Mouse (Mus musculus): Measurements from ENCODE around the gene Ccdc15. TPM values are rescaled to one million over a fixed set of nuclear protein-coding genes. Genes with fewer than 3 reads are reported as not detected.
"Not testable (repeated sequence)": the region's sequence is repeated elsewhere in the genome, so short reads cannot be mapped to it uniquely, and the experiment has no call there.

Ccdc15 gene
- total and polyA plus RNA-seq, 2 experiments = 0.59 to 2.1 TPM

DNA sequence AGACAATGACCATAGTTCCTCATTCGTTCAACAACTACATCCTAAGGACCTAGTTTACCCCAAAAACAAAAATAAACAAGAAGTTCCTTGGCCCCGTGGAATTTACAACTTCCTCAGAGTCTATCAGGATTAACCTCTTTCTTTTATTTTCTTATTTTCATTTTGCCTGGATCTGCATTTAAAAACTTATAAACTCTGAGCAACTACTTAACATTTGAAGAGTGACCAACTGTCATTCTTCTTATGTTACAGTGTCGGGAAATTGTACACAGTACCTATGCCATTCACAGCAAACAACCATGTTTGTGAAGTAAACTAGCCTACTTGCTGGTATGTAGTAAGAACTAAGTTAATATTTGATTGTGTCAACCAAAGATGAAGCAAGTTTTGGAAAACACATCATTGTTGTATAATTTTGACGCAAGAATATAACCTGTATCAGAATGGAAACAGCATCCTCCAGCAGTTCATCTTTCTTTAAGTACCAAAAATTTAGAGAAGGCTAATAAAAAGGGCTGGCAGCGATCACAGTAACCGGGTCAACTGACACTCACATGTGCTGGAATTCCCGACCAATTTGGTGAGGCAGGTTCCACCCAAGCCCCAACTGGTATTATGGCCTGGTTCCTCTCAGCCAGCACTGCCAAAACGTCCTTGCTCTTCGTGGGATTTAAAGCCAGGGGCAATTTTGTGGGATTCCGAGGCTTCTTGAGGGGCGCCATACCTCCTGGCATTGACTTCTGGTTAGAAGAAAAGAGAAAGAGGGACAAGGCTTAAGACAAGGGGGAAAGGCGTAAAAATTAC lies 846 bp downstream of the Ccdc15 start:
- H3K79me2 ChIP-seq (ENCODE audit: control insufficient read depth, insufficient read depth, low read length) = no peaks in the 10 kb centered on the region
- DNase-seq (ENCODE audit: extremely low read depth, low read depth, low spot score) = peak; percentile 68
- no peak for TF ChIP-seq POLR2A (IDR thresholded peaks at IDR 0.05; ENCODE audit: extremely low read depth, insufficient read depth, low read length)
- peak overlapping the region; percentile 63; the same call in 1 of the 2 replicates for H3K9ac ChIP-seq (ENCODE audit: low read depth, low read length)
- no peaks in the 10 kb centered on the region for H3K36me3 ChIP-seq (ENCODE audit: control insufficient read depth, insufficient read depth, low read length)
- peak overlapping the region; percentile 35 for H3K27ac ChIP-seq (replicated peaks; ENCODE audit: insufficient read depth, low read depth, low read length)
- H3K27me3 ChIP-seq (ENCODE audit: control insufficient read depth, insufficient read depth, low read length) = no peaks in the 10 kb centered on the region
- peaks cover 6% of the 10 kb centered on the region for H3K4me1 ChIP-seq (ENCODE audit: control insufficient read depth, insufficient read depth, low read length)
- 5% methylated on average over 12 of the region's 12 CpGs for WGBS
- H3K4me3 ChIP-seq (ENCODE audit: insufficient read depth, low read depth, low read length) = peak overlapping the region; percentile 68

- DNase-seq (ENCODE audit: extremely low read depth, low read depth, low spot score) = no peak
- H3K79me2 ChIP-seq (ENCODE audit: control insufficient read depth, insufficient read depth, low read length) = no peaks in the 10 kb centered on the region
- no peaks in the 10 kb centered on the region for H3K27me3 ChIP-seq (ENCODE audit: control insufficient read depth, insufficient read depth, low read length)
- TF ChIP-seq POLR2A (IDR thresholded peaks at IDR 0.05; ENCODE audit: extremely low read depth, insufficient read depth, low read length) (no peak), CTCF (IDR thresholded peaks at IDR 0.05; ENCODE audit: low read depth, low read length) (no peak)
- no peak overlapping the region for H3K27ac ChIP-seq (replicated peaks; ENCODE audit: insufficient read depth, low read depth, low read length)
- WGBS = 80% methylated on average over 3 of the region's 3 CpGs
- peaks cover 5% of the 10 kb centered on the region; the same call in 1 of the 2 replicates for H3K36me3 ChIP-seq (ENCODE audit: control insufficient read depth, insufficient read depth, low read length)
- H3K4me3 ChIP-seq (ENCODE audit: insufficient read depth, low read depth, low read length) = no peak overlapping the region
- peaks cover 6% of the 10 kb centered on the region for H3K4me1 ChIP-seq (ENCODE audit: control insufficient read depth, insufficient read depth, low read length)
- H3K9ac ChIP-seq (ENCODE audit: low read depth, low read length) = no peak overlapping the region
These were observed 2.8 kb downstream of the Ccdc15 start for GRCm38 (mm10) chr9:37345406-37345805.

- Histone ChIP-seq H3K27ac (replicated peaks; ENCODE audit: insufficient read depth, low read depth, low read length) (no peak overlapping the region), H3K4me1 (ENCODE audit: control insufficient read depth, insufficient read depth, low read length) (peaks cover 5% of the 10 kb centered on the region), H3K79me2 (ENCODE audit: control insufficient read depth, insufficient read depth, low read length) (no peaks in the 10 kb centered on the region), H3K4me3 (ENCODE audit: insufficient read depth, low read depth, low read length) (no peak overlapping the region), H3K9ac (ENCODE audit: low read depth, low read length) (no peak overlapping the region), H3K27me3 (ENCODE audit: control insufficient read depth, insufficient read depth, low read length) (no peaks in the 10 kb centered on the region), H3K36me3 (ENCODE audit: control insufficient read depth, insufficient read depth, low read length) (no peaks in the 10 kb centered on the region)
- TF ChIP-seq CTCF (IDR thresholded peaks at IDR 0.05; ENCODE audit: low read depth, low read length) = peak; percentile 70
- no peak for TF ChIP-seq POLR2A (IDR thresholded peaks at IDR 0.05; ENCODE audit: extremely low read depth, insufficient read depth, low read length)
- peak; percentile 25 for DNase-seq (ENCODE audit: extremely low read depth, low read depth, low spot score)
- WGBS = 32% methylated on average over 3 of the region's 3 CpGs
These were observed 18.8 kb downstream of the Ccdc15 start for GRCm38 (mm10) chr9:37329456-37329855.

DNA sequence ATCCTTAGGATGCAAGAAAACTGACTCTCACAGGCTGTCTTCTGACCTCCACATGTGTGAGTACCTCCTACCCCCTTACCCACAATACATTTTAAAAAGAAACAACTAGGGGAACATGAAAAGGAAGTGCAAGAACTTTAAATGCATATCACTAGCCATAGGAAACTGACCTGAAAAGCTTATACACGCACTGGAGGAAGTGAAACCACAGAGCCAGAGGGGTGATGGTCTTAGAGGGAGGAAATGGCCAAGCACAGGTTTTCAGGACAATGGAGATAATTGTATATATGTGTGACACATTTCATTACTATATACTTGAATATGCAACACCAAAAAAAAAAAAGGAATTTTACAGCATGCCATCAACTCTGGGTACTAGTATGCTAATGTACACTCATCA lies 46.5 kb downstream of the Ccdc15 start:
- Histone ChIP-seq H3K4me3 (ENCODE audit: insufficient read depth, low read depth, low read length) (no peak overlapping the region), H3K4me1 (ENCODE audit: control insufficient read depth, insufficient read depth, low read length) (no peaks in the 10 kb centered on the region), H3K27me3 (ENCODE audit: control insufficient read depth, insufficient read depth, low read length) (no peaks in the 10 kb centered on the region), H3K27ac (replicated peaks; ENCODE audit: insufficient read depth, low read depth, low read length) (no peak overlapping the region), H3K79me2 (ENCODE audit: control insufficient read depth, insufficient read depth, low read length) (no peaks in the 10 kb centered on the region), H3K36me3 (ENCODE audit: control insufficient read depth, insufficient read depth, low read length) (no peaks in the 10 kb centered on the region), H3K9ac (ENCODE audit: low read depth, low read length) (no peak overlapping the region)
- TF ChIP-seq POLR2A (IDR thresholded peaks at IDR 0.05; ENCODE audit: extremely low read depth, insufficient read depth, low read length) (no peak), CTCF (IDR thresholded peaks at IDR 0.05; ENCODE audit: low read depth, low read length) (no peak)
- DNase-seq (ENCODE audit: extremely low read depth, low read depth, low spot score) = no peak
- 86% methylated on average over 1 of the region's 1 CpGs for WGBS

DNA sequence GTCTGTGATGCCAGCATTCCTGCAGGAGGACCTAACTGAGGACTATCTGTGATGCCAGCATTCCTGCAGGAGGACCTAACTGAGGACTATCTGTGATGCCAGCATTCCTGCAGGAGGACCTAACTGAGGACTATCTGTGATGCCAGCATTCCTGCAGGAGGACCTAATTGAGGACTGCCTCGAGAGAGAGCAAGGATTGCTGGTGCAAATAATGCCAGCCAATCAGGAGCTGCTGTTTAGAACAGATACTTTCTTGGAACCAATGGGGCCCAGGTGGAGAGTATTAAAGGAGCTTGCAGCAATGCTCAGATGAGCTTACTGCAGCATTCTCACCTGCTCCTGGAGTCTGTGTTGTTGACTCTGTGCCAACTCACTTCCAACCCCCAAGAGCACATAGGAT lies 47.7 kb downstream of the Ccdc15 start:
- not testable (repeated sequence) for H3K4me1 ChIP-seq (ENCODE audit: control insufficient read depth, insufficient read depth, low read length); H3K79me2 ChIP-seq (ENCODE audit: control insufficient read depth, insufficient read depth, low read length); H3K27me3 ChIP-seq (ENCODE audit: control insufficient read depth, insufficient read depth, low read length); H3K4me3 ChIP-seq (ENCODE audit: insufficient read depth, low read depth, low read length); H3K27ac ChIP-seq (replicated peaks; ENCODE audit: insufficient read depth, low read depth, low read length); DNase-seq (ENCODE audit: extremely low read depth, low read depth, low spot score); H3K9ac ChIP-seq (ENCODE audit: low read depth, low read length); H3K36me3 ChIP-seq (ENCODE audit: control insufficient read depth, insufficient read depth, low read length)
- 79% methylated on average over 1 of the region's 1 CpGs for WGBS

DNA sequence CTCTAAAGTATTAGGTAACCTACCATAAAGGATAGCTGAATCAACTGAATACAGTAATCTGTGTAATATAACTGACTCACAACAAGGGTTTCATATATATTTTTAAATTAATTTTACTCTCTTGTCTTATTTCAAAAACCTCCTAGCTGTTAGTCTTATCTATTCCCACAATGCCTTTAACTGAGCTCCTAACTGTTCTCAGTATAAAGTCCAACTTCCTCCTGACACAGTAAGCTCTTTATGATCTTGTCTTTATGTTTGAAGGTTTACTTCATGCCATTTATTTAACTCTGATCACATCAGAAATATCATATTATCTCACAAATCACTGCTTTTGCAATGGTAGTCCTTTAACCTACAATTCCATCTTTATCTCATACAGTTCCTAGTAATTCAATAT lies 52.6 kb downstream of the Ccdc15 start:
- Histone ChIP-seq H3K4me3 (ENCODE audit: insufficient read depth, low read depth, low read length) (no peak overlapping the region), H3K79me2 (ENCODE audit: control insufficient read depth, insufficient read depth, low read length) (no peaks in the 10 kb centered on the region), H3K4me1 (ENCODE audit: control insufficient read depth, insufficient read depth, low read length) (no peaks in the 10 kb centered on the region), H3K9ac (ENCODE audit: low read depth, low read length) (no peak overlapping the region), H3K27me3 (ENCODE audit: control insufficient read depth, insufficient read depth, low read length) (no peaks in the 10 kb centered on the region), H3K27ac (replicated peaks; ENCODE audit: insufficient read depth, low read depth, low read length) (no peak overlapping the region), H3K36me3 (ENCODE audit: control insufficient read depth, insufficient read depth, low read length) (no peaks in the 10 kb centered on the region)
- no peak for DNase-seq (ENCODE audit: extremely low read depth, low read depth, low spot score)
- TF ChIP-seq POLR2A (IDR thresholded peaks at IDR 0.05; ENCODE audit: extremely low read depth, insufficient read depth, low read length) = no peak
- no peak for TF ChIP-seq CTCF (IDR thresholded peaks at IDR 0.05; ENCODE audit: low read depth, low read length)

Data from liver, adult 2 months (tissue).